Mouse (Mus musculus) liver, embryonic 16.5 days (tissue): Measurements from ENCODE around the gene Akirin1. TPM values are rescaled to one million over a fixed set of nuclear protein-coding genes. Genes with fewer than 3 reads are reported as not detected.

Source experiments
- polyA plus RNA-seq: library from polyadenylated mRNA; unstranded; fragments of >200 nt; fragmentation: Nextera tagmentation; extraction: Ambion mirVana; gene quantifications from 2 replicates; pipeline ENCODE4 v1.2.1, GENCODE M21; 2015

The Akirin1 gene
- polyA plus RNA-seq, 1 experiment from 2014 or later, result 19.4 TPM

Other genes starting within 250 kb of the Akirin1 start
- 8.1 and 8.3 TPM in 2 replicates for gene Macf1, start 66.0 kb downstream of the Akirin1 start, polyA plus RNA-seq
- gene Ndufs5, start 32.1 kb downstream of the Akirin1 start, polyA plus RNA-seq, result 135 and 139 TPM in 2 replicates
- 0.07 TPM in 1 of 2 replicates, not detected in the other for gene Rhbdl2, start 37.5 kb upstream of the Akirin1 start, polyA plus RNA-seq
- gene 4933427I04Rik, start 109.3 kb upstream of the Akirin1 start, polyA plus RNA-seq, result not detected in 2 replicates
- gene Mycbp, start 154.5 kb upstream of the Akirin1 start, polyA plus RNA-seq, result 41.6 and 47.0 TPM in 2 replicates
- gene Rragc, start 167.1 kb upstream of the Akirin1 start, polyA plus RNA-seq, result 19.0 and 19.4 TPM in 2 replicates
- gene 4930535I16Rik, start 167.7 kb upstream of the Akirin1 start, polyA plus RNA-seq, result not detected in 2 replicates